Mouse (Mus musculus): ENCODE data around the gene Pir. TPM values are rescaled to one million over a fixed set of nuclear protein-coding genes. Genes with fewer than 3 reads are reported as not detected.
A peak's percentile ranks its signal among the peaks of the same experiment; 100 is the strongest.

Gene Pir
- 3.6 TPM in 1 of 2 replicates, not detected in the other for total RNA-seq (2014; fragmentation: Nextera tagmentation)
- total RNA-seq (2017), result 2.5 TPM in 1 of 2 replicates, not detected in the other

GRCm38 (mm10) chrX:164269285-164269761, at the start of gene Pir:
Pir (plus strand) TSS chrX:164269371.
- peak; percentile 92 for ATAC-seq (replicated peaks; ENCODE audit: poor library complexity, severe bottlenecking)

- ATAC-seq (replicated peaks; ENCODE audit: poor library complexity, severe bottlenecking), result peak; percentile 85
Measured at GRCm38 (mm10) chrX:164221989-164222388, 47.2 kb upstream of the Pir start.

- no peak for ATAC-seq (replicated peaks; ENCODE audit: poor library complexity, severe bottlenecking)
Measured at GRCm38 (mm10) chrX:164233380-164233779, 35.8 kb upstream of the Pir start.

GRCm38 (mm10) chrX:164245714-164246113, 23.5 kb upstream of the Pir start:
- ATAC-seq (replicated peaks; ENCODE audit: poor library complexity, severe bottlenecking), result no peak

GRCm38 (mm10) chrX:164246722-164247121, 22.4 kb upstream of the Pir start:
- no peak for ATAC-seq (replicated peaks; ENCODE audit: poor library complexity, severe bottlenecking)

- ATAC-seq (replicated peaks; ENCODE audit: poor library complexity, severe bottlenecking), result peak; percentile 51
Measured at GRCm38 (mm10) chrX:164256527-164256926, 12.6 kb upstream of the Pir start.

GRCm38 (mm10) chrX:164258057-164258456, 11.1 kb upstream of the Pir start, which contains the start of gene Bmx:
Bmx (minus strand) TSS chrX:164258193.
- peak; percentile 73 for ATAC-seq (replicated peaks; ENCODE audit: poor library complexity, severe bottlenecking)

- peak; percentile 80 for ATAC-seq (replicated peaks; ENCODE audit: poor library complexity, severe bottlenecking)
Measured at GRCm38 (mm10) chrX:164258662-164259061, 10.5 kb upstream of the Pir start.

- ATAC-seq (replicated peaks; ENCODE audit: poor library complexity, severe bottlenecking), result no peak
Measured at GRCm38 (mm10) chrX:164262286-164262685, 6.9 kb upstream of the Pir start.

GRCm38 (mm10) chrX:164264861-164265260, 4.3 kb upstream of the Pir start:
- ATAC-seq (replicated peaks; ENCODE audit: poor library complexity, severe bottlenecking), result no peak

- ATAC-seq (replicated peaks; ENCODE audit: poor library complexity, severe bottlenecking), result peak; percentile 67
Measured at GRCm38 (mm10) chrX:164270603-164271002, 1.4 kb downstream of the Pir start.

GRCm38 (mm10) chrX:164275536-164275935, 6.4 kb downstream of the Pir start:
- no peak for ATAC-seq (replicated peaks; ENCODE audit: poor library complexity, severe bottlenecking)

GRCm38 (mm10) chrX:164280918-164281647, 11.9 kb downstream of the Pir start:
- peak; percentile 79 for ATAC-seq (replicated peaks; ENCODE audit: poor library complexity, severe bottlenecking)

GRCm38 (mm10) chrX:164283808-164284207, 14.6 kb downstream of the Pir start:
- ATAC-seq (replicated peaks; ENCODE audit: poor library complexity, severe bottlenecking), result no peak

GRCm38 (mm10) chrX:164287077-164287476, 17.9 kb downstream of the Pir start:
- ATAC-seq (replicated peaks; ENCODE audit: poor library complexity, severe bottlenecking), result peak; percentile 92

- ATAC-seq (replicated peaks; ENCODE audit: poor library complexity, severe bottlenecking), result no peak
Measured at GRCm38 (mm10) chrX:164291147-164291546, 22.0 kb downstream of the Pir start.

GRCm38 (mm10) chrX:164306250-164306649, 37.1 kb downstream of the Pir start:
- no peak for ATAC-seq (replicated peaks; ENCODE audit: poor library complexity, severe bottlenecking)

GRCm38 (mm10) chrX:164313876-164314275, 44.7 kb downstream of the Pir start:
- no peak for ATAC-seq (replicated peaks; ENCODE audit: poor library complexity, severe bottlenecking)

GRCm38 (mm10) chrX:164318554-164318953, 49.4 kb downstream of the Pir start:
- ATAC-seq (replicated peaks; ENCODE audit: poor library complexity, severe bottlenecking), result no peak

GRCm38 (mm10) chrX:164320031-164320430, 50.9 kb downstream of the Pir start:
- ATAC-seq (replicated peaks; ENCODE audit: poor library complexity, severe bottlenecking), result no peak

GRCm38 (mm10) chrX:164322492-164322891, 53.3 kb downstream of the Pir start:
- ATAC-seq (replicated peaks; ENCODE audit: poor library complexity, severe bottlenecking), result no peak

- no peak for ATAC-seq (replicated peaks; ENCODE audit: poor library complexity, severe bottlenecking)
Measured at GRCm38 (mm10) chrX:164323391-164323913, 54.3 kb downstream of the Pir start.
